Mouse (Mus musculus): Measurements from ENCODE around the gene Gsg1l.

DNA sequence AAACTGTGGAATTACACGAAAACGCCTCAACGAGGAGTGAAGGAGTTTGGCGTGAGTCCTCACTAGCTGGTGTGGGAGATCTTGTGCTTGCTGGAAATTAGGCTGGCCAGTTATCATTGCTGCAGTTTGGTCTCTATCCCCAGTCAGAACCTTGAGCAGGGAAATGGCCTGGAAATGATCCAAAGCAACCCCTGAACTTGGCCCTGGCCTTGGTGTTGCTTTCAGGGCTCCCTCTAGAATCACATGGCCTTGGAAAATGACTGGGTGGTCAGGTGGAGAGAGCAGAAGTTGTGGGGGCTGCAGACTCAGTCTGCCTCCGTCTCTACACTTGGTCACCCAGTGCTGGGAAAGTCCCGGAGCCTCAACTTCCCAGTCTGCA lies 210.0 kb downstream of the Gsg1l start:
- no peak for TF ChIP-seq CTCF (IDR thresholded peaks at IDR 0.05; ENCODE audit: control insufficient read depth, insufficient read depth, low read length)
- no peak for TF ChIP-seq POLR2A (IDR thresholded peaks at IDR 0.05; ENCODE audit: borderline replicate concordance, control insufficient read depth, low read depth, low read length)
